Mouse (Mus musculus) intestine, postnatal 0 days (tissue): ENCODE data around the gene Nprl2. TPM values are rescaled to one million over a fixed set of nuclear protein-coding genes. Genes with fewer than 3 reads are reported as not detected.

Experiments
- ATAC-seq: fragments of 200-750 bp; cut with Nextera tagmentation; 2 replicates; pipeline ENCODE4 v1.8.0; 2017; ENCODE audit warnings: mild to moderate bottlenecking, moderate TSS enrichment, moderate library complexity
- H3K27ac ChIP-seq: fragments of 300-500 bp; sonication (generic); 2 replicates; pipeline ENCODE4 v1.5.1; 2014; ENCODE audit warnings: mild to moderate bottlenecking, low read depth, low read length, moderate library complexity
- H3K27me3 ChIP-seq: fragments of 300-500 bp; sonication (generic); replicated peaks from 2 replicates; pipeline ENCODE4 v1.6.1; 2014; ENCODE audit warnings: low read length, mixed read lengths; ENCODE audit not compliant: control insufficient read depth, insufficient read depth
- H3K36me3 ChIP-seq: fragments of 300-500 bp; sonication (generic); 2 replicates; pipeline ENCODE4 v1.6.1; 2014; ENCODE audit warnings: mild to moderate bottlenecking, moderate library complexity; ENCODE audit not compliant: control insufficient read depth, insufficient read depth
- H3K4me1 ChIP-seq: fragments of 300-500 bp; sonication (generic); replicated peaks from 2 replicates; pipeline ENCODE4 v1.6.1; 2014; ENCODE audit warnings: antibody characterized with exemption, low read length, mixed read lengths; ENCODE audit not compliant: control insufficient read depth, insufficient read depth
- H3K4me2 ChIP-seq: fragments of 300-500 bp; sonication (generic); replicated peaks from 2 replicates; pipeline ENCODE4 v1.6.1; 2014; ENCODE audit warnings: low read depth, mild to moderate bottlenecking, moderate library complexity
- H3K4me3 ChIP-seq: fragments of 300-500 bp; sonication (generic); 2 replicates; pipeline ENCODE4 v1.5.1; 2014; ENCODE audit warnings: low read depth, low read length
- H3K9ac ChIP-seq: fragments of 300-500 bp; sonication (generic); 2 replicates; pipeline ENCODE4 v1.6.1; 2014; ENCODE audit warnings: mild to moderate bottlenecking, low read depth, low read length
- H3K9me3 ChIP-seq: fragments of 300-500 bp; sonication (generic); 2 replicates; pipeline ENCODE4 v1.6.1; 2016; ENCODE audit warnings: mixed run types; ENCODE audit not compliant: control insufficient read depth
- CTCF ChIP-seq: sonication (generic); IDR thresholded peaks from 2 replicates; pipeline ENCODE4 v1.5.1; 2016; ENCODE audit warnings: low read depth, mild to moderate bottlenecking, control low read depth, antibody characterized with exemption, moderate library complexity
- WGBS: fragments of 180-500 bp; shearing (Covaris S2); extraction: QIAGEN DNeasy Blood & Tissue Kit; methylation state at CpG from one replicate; pipeline ENCODE4 v1.1.7; 2014; 5-methylcytosine and 5-hydroxymethylcytosine counted together
- polyA plus RNA-seq: library from polyadenylated mRNA; unstranded; fragments of >200 nt; fragmentation: Nextera tagmentation; extraction: Ambion mirVana; gene quantifications from 2 replicates; pipeline ENCODE4 v1.2.1, GENCODE M21; 2015

Gene Nprl2
- polyA plus RNA-seq, 1 experiment from 2014 or later, result 20.0 TPM

DNA sequence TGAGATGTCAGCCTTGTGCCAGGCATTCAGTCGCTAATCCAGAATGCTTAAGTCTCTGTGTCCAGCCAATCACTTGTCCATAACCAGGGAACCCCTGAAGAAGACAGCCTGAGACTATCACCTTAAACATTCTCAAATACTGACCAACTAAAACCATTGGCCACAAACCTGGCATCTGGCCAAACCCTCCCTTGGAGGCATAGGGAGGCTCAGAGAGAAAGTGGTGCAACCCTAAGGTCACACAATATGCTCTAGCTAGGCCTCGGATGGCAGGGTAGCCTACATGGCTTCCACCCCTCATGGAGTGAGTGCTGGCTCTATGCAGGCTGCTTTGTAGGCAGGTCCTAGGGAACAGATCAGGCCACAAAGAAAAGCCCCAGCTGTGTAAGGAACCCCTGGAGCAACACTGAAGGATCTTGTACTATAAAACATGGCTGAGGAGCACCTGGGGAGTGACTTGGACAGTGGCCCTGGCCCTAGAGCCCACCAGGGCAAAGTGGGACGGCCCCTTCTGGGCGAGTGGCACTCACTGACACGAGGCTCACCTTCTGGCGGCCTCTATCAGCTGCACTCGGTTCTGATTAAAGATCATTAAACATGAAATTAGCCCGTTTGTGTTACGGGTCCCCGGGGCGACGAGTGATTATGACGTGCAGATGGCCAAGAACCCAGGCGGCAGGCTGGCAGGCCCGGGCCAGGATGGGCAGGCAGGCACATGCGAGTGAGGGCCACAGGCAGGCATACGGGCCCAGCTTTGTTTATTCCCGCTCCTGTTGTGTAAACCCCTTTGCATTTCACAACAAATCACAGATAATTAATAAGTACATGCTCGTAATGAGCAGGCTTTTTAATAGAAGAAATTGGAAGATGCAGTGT is 37.1 kb upstream of the Nprl2 start:
- Histone ChIP-seq H3K9ac (no peak overlapping the region), H3K4me1 (no peaks in the 10 kb centered on the region), H3K9me3 (no peaks in the 10 kb centered on the region), H3K27ac (no peak overlapping the region), H3K27me3 (no peaks in the 10 kb centered on the region), H3K4me2 (no peak overlapping the region), H3K4me3 (no peak overlapping the region), H3K36me3 (no peaks in the 10 kb centered on the region)
- WGBS, result 79% methylated on average over 19 of the region's 19 CpGs
- ATAC-seq, result no peak
- TF ChIP-seq CTCF, result no peak

DNA sequence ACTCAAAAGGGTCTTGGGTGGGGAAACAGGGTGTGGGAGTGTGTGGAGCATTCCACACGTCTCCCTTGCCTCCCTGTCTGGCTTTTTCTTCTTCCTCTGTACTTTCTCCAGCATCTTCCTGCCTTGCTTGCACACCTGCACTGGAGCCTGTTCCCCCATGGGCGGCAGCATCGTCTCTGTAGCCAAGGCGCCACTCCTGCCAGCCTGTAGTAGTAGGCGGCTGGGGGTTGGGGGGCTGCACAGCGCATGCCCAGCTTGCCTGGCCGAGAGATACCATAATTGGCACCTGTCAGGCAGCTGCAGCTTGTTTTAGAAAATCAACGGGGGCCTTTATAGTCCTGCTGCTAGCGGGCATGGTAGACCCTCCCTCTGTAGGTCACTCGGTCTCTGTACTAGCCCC is 33.8 kb upstream of the Nprl2 start:
- TF ChIP-seq CTCF, result no peak
- Histone ChIP-seq H3K27ac (no peak overlapping the region), H3K27me3 (no peaks in the 10 kb centered on the region), H3K4me1 (no peaks in the 10 kb centered on the region), H3K4me3 (no peak overlapping the region), H3K36me3 (no peaks in the 10 kb centered on the region), H3K9me3 (no peaks in the 10 kb centered on the region), H3K4me2 (no peak overlapping the region), H3K9ac (no peak overlapping the region)
- no peak for ATAC-seq
- 55% methylated on average over 9 of the region's 10 CpGs for WGBS

GRCm38 (mm10) chr9:107510384-107511100 is 31.5 kb upstream of the Nprl2 start:
- TF ChIP-seq CTCF, result 0 out of 2 replicates have a peak, but pooled peaks have one; percentile 17
- H3K4me1 ChIP-seq, result no peaks in the 10 kb centered on the region
- H3K27me3 ChIP-seq, result no peaks in the 10 kb centered on the region
- H3K36me3 ChIP-seq, result no peaks in the 10 kb centered on the region
- H3K27ac ChIP-seq, result no peak overlapping the region
- H3K9ac ChIP-seq, result no peak overlapping the region
- 79% methylated on average over 14 of the region's 14 CpGs for WGBS
- ATAC-seq, result no peak
- no peaks in the 10 kb centered on the region for H3K9me3 ChIP-seq
- no peak overlapping the region for H3K4me2 ChIP-seq
- H3K4me3 ChIP-seq, result no peak overlapping the region

DNA sequence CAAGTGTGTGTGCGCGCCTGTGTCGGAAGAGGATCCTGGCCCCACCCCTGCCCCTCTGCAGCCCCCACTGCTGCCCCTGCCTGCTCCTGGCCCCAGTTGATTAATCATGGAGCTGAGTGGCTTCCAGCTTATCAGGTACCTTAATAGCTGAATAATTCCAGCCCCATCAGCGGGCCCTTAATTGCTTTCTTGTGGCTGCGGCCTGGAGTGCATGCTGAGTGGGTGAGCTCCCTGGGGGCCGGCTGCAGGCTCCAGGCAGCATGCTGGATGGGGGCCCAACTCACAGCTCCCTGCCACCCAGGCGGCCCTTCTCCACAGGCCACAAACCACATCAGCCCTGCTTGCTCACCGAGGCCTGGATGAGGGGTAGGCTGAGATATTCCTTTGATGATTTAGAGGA is 30.6 kb upstream of the Nprl2 start:
- H3K27ac ChIP-seq, result no peak overlapping the region
- 51% methylated on average over 8 of the region's 8 CpGs for WGBS

GRCm38 (mm10) chr9:107512326-107512725 is 29.7 kb upstream of the Nprl2 start:
- Histone ChIP-seq H3K4me3 (no peak overlapping the region), H3K9ac (no peak overlapping the region), H3K4me2 (no peak overlapping the region), H3K36me3 (no peaks in the 10 kb centered on the region), H3K4me1 (no peaks in the 10 kb centered on the region), H3K27ac (no peak overlapping the region), H3K27me3 (no peaks in the 10 kb centered on the region), H3K9me3 (no peaks in the 10 kb centered on the region)
- WGBS, result 82% methylated on average over 16 of the region's 16 CpGs
- no peak for ATAC-seq
- TF ChIP-seq CTCF, result no peak

More for the DNA sequence above, 30.6 kb upstream of the Nprl2 start:
- Histone ChIP-seq H3K4me2 (no peak overlapping the region), H3K36me3 (no peaks in the 10 kb centered on the region), H3K4me3 (no peak overlapping the region), H3K9ac (no peak overlapping the region), H3K27me3 (no peaks in the 10 kb centered on the region), H3K9me3 (no peaks in the 10 kb centered on the region), H3K4me1 (no peaks in the 10 kb centered on the region)
- no peak for ATAC-seq
- TF ChIP-seq CTCF, result no peak

- Histone ChIP-seq H3K36me3 (no peaks in the 10 kb centered on the region), H3K9me3 (no peaks in the 10 kb centered on the region), H3K27ac (no peak overlapping the region), H3K4me1 (no peaks in the 10 kb centered on the region), H3K4me3 (no peak overlapping the region), H3K4me2 (no peak overlapping the region), H3K27me3 (no peaks in the 10 kb centered on the region), H3K9ac (no peak overlapping the region)
- peak; percentile 19; the same call in 1 of the 2 replicates for ATAC-seq
- 18% methylated on average over 14 of the region's 14 CpGs for WGBS
- peak; percentile 100 for TF ChIP-seq CTCF
Observed at GRCm38 (mm10) chr9:107514303-107514955, 27.6 kb upstream of the Nprl2 start.
